Mouse (Mus musculus): ENCODE results near the gene Edrf1. TPM values are rescaled to one million over a fixed set of nuclear protein-coding genes. Genes with fewer than 3 reads are reported as not detected.

Gene Edrf1
- polyA plus RNA-seq, 1 experiment from 2014 or later, result 25.9 TPM

DNA sequence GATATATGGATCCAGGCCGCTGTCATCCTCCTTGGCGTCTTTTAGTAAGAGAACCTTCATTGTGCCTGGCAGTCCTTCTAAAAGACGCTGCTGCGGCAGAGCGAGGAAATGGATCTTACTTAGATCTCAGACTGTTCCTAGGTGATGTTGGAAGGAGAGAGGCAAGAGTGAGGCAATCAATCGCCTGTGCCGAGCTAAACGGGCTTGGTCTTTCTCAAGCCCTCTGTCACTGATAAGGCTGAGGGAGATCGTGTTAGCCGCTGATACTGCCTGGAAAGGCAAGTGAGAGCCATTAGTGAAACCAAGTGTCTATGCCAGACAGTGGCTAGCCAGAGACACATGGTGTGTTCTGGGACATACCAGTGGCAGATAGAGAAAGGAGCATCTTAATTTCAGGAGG is 65.0 kb downstream of the Edrf1 start:
- Histone ChIP-seq H3K36me3 (no peaks in the 10 kb centered on the region; the same call in 1 of the 2 replicates), H3K27me3 (no peaks in the 10 kb centered on the region), H3K4me2 (replicated peaks) (no peak overlapping the region), H3K9me3 (no peaks in the 10 kb centered on the region), H3K27ac (replicated peaks) (no peak overlapping the region), H3K4me3 (no peak overlapping the region), H3K4me1 (no peaks in the 10 kb centered on the region), H3K9ac (replicated peaks) (no peak overlapping the region)
- WGBS, result 95% methylated on average over 10 of the region's 10 CpGs
- no peak for ATAC-seq (replicated peaks)

GRCm38 (mm10) chr7:133703906-133704305 is 66.6 kb downstream of the Edrf1 start:
- WGBS, result 95% methylated on average over 7 of the region's 7 CpGs
- no peaks in the 10 kb centered on the region for H3K27me3 ChIP-seq
- H3K9ac ChIP-seq (replicated peaks), result no peak overlapping the region
- no peaks in the 10 kb centered on the region for H3K9me3 ChIP-seq
- ATAC-seq (replicated peaks), result no peak
- no peaks in the 10 kb centered on the region; the same call in 1 of the 2 replicates for H3K36me3 ChIP-seq
- H3K27ac ChIP-seq (replicated peaks), result no peak overlapping the region
- peaks cover 6% of the 10 kb centered on the region for H3K4me1 ChIP-seq
- H3K4me2 ChIP-seq (replicated peaks), result no peak overlapping the region
- no peak overlapping the region for H3K4me3 ChIP-seq

DNA sequence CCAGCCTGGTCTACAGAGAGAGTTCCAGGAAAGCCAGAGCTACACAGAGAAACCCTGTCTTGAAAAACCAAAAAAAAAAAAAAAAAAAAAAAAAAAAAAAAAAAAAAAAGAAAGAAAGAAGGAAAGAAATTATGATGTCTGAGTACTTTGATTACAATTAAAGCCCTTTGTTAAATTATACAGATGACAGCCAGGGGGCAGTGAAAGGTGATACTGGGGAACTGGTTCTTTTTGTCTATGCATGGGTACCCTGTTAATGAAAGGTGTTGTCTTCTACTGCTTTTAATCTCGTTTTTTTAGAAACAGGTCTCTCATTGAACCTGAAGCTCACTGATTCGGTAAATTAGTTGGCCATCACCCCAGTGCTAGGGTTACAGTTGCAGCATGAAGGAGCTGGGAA is 70.0 kb downstream of the Edrf1 start:
- H3K4me2 ChIP-seq (replicated peaks), result no peak overlapping the region
- H3K27ac ChIP-seq (replicated peaks), result no peak overlapping the region
- no peaks in the 10 kb centered on the region for H3K27me3 ChIP-seq
- H3K4me3 ChIP-seq, result no peak overlapping the region
- peaks cover 17% of the 10 kb centered on the region for H3K4me1 ChIP-seq
- H3K36me3 ChIP-seq, result peaks cover 6% of the 10 kb centered on the region; the same call in 1 of the 2 replicates
- no peak overlapping the region for H3K9ac ChIP-seq (replicated peaks)
- no peaks in the 10 kb centered on the region for H3K9me3 ChIP-seq
- WGBS, result 84% methylated on average over 2 of the region's 2 CpGs
- no peak for ATAC-seq (replicated peaks)

- Histone ChIP-seq H3K27me3 (no peaks in the 10 kb centered on the region), H3K4me1 (0 out of 2 replicates have a peak, but pooled peaks cover 3% of the 10 kb centered on the region), H3K36me3 (peaks cover 74% of the 10 kb centered on the region), H3K4me3 (no peak overlapping the region), H3K4me2 (replicated peaks) (no peak overlapping the region), H3K27ac (replicated peaks) (no peak overlapping the region), H3K9me3 (no peaks in the 10 kb centered on the region), H3K9ac (replicated peaks) (no peak overlapping the region)
- 86% methylated on average over 4 of the region's 4 CpGs for WGBS
- ATAC-seq (replicated peaks), result no peak
Observed at GRCm38 (mm10) chr7:133715387-133715786, 78.0 kb downstream of the Edrf1 start.

DNA sequence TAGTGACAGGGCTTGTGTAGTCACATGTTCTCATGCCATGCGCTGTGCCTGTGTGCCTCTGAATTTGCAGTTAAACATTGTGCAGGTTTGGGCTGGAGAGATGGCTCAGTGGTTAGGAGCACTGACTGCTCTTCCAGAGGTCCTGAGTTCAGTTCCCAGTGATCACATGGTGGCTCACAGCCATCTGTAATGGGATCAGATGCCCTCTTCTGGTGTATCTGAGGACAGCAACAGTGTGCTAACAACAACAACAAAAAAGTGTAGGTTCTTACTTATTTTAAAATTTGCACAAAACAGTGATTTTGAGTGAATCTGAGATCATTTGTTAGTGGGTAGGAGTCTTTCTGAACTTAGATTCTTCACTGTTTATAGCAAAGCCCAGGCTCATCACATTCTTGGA is 81.2 kb downstream of the Edrf1 start:
- H3K4me3 ChIP-seq, result no peak overlapping the region
- H3K9me3 ChIP-seq, result no peaks in the 10 kb centered on the region
- no peaks in the 10 kb centered on the region for H3K4me1 ChIP-seq
- no peak for ATAC-seq (replicated peaks)
- H3K27me3 ChIP-seq, result no peaks in the 10 kb centered on the region
- no peak overlapping the region for H3K4me2 ChIP-seq (replicated peaks)
- H3K9ac ChIP-seq (replicated peaks), result no peak overlapping the region
- H3K36me3 ChIP-seq, result peaks cover 95% of the 10 kb centered on the region
- no peak overlapping the region for H3K27ac ChIP-seq (replicated peaks)
- WGBS, result 100% methylated on average over 1 of the region's 1 CpGs

GRCm38 (mm10) chr7:133720616-133721015 is 83.3 kb downstream of the Edrf1 start:
- no peak overlapping the region for H3K27ac ChIP-seq (replicated peaks)
- WGBS, result 86% methylated on average over 11 of the region's 11 CpGs
- H3K36me3 ChIP-seq, result peaks cover 83% of the 10 kb centered on the region
- no peak for ATAC-seq (replicated peaks)
- H3K27me3 ChIP-seq, result no peaks in the 10 kb centered on the region
- no peak overlapping the region for H3K4me3 ChIP-seq
- peaks cover 5% of the 10 kb centered on the region; the same call in 1 of the 2 replicates for H3K4me1 ChIP-seq
- H3K9ac ChIP-seq (replicated peaks), result no peak overlapping the region
- no peak overlapping the region for H3K4me2 ChIP-seq (replicated peaks)
- no peaks in the 10 kb centered on the region for H3K9me3 ChIP-seq

Other genes with a start within 250 kb of the Edrf1 start
- gene Tex36, start 35.4 kb upstream of the Edrf1 start, polyA plus RNA-seq (2015; fragmentation: Nextera tagmentation; extraction: Ambion mirVana), result not detected in 2 replicates
- gene Mmp21, start 42.5 kb downstream of the Edrf1 start, polyA plus RNA-seq (2015; fragmentation: Nextera tagmentation; extraction: Ambion mirVana), result 0.14 TPM in 1 of 2 replicates, not detected in the other
- gene Bccip, start 71.8 kb downstream of the Edrf1 start, polyA plus RNA-seq (2015; fragmentation: Nextera tagmentation; extraction: Ambion mirVana), result 115 and 117 TPM in 2 replicates
- gene Uros, start 72.5 kb downstream of the Edrf1 start, polyA plus RNA-seq (2015; fragmentation: Nextera tagmentation; extraction: Ambion mirVana), result 52.9 and 55.3 TPM in 2 replicates
- gene Fank1, start 139.3 kb downstream of the Edrf1 start, polyA plus RNA-seq (2015; fragmentation: Nextera tagmentation; extraction: Ambion mirVana), result 4.0 TPM in 2 replicates
- 50.3 and 53.0 TPM in 2 replicates for gene Dhx32, start 145.2 kb downstream of the Edrf1 start, polyA plus RNA-seq (2015; fragmentation: Nextera tagmentation; extraction: Ambion mirVana)